Mouse (Mus musculus): ENCODE measurements around the gene Bglap. TPM values are rescaled to one million over a fixed set of nuclear protein-coding genes. Genes with fewer than 3 reads are reported as not detected.

The Bglap gene
- polyA plus RNA-seq, 1 experiment from 2014 or later: not detected

- peak within 1 kb of the TSS; percentile 94 for H3K27ac ChIP-seq
- under 1% methylated on average over 56 of the region's 66 CpGs for WGBS
- peak within 1 kb of the TSS; percentile 71 for H3K4me2 ChIP-seq
- 0 out of 2 replicates have a peak, but pooled peaks cover 2% of the 10 kb centered on the region for H3K36me3 ChIP-seq
- no peaks in the 10 kb centered on the region for H3K27me3 ChIP-seq
- H3K4me3 ChIP-seq: peak within 1 kb of the TSS; percentile 82
- peak within 1 kb of the TSS; percentile 98 for H3K9ac ChIP-seq
- H3K9me3 ChIP-seq: no peaks in the 10 kb centered on the region
- H3K4me1 ChIP-seq: peaks cover 23% of the 10 kb centered on the region
- peak; percentile 93 for ATAC-seq (ENCODE audit: borderline replicate concordance, extremely low read depth, low FRiP score, low TSS enrichment)
Observed at GRCm38 (mm10) chr3:88336058-88337013, 47.9 kb downstream of the Bglap start, which contains the start of the genes Tmem79 and Smg5. TSS of gene Tmem79 (minus strand) at chr3:88336148. TSS of gene Smg5 (plus strand) at chr3:88336260.

DNA sequence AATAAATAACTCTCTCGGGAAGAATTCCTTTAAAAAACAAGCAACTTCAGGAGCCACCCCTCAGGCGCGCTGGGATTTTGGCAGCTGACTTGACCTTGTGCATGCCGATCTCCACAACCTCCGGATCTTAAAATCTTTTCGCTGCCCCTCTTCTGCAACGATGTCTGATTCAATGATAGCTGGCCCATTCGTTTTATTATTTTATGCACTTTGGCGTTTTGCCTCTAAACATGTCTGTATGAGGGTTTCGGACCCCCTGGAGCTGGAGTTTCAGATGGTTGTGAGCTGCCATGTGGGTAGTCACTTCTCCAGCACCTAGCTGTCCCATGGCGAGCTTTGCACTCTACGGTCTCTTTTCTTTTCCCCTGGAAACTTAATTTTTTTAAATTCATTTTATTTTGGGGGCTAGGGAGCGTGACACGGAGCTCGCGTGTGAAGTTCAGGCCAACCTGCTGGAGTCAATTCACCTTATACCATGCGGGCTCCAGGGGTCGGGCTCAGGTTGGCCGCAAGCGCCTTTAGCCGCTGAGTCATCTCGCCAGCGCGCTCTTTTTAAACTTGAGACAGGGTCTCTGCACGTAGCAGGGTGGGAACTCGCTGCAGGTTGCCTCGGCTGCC, 48.7 kb downstream of the Bglap start:
- H3K4me2 ChIP-seq: peak overlapping the region; percentile 66
- H3K36me3 ChIP-seq: no peaks in the 10 kb centered on the region
- peak overlapping the region; percentile 94 for H3K27ac ChIP-seq
- no peaks in the 10 kb centered on the region for H3K27me3 ChIP-seq
- no peaks in the 10 kb centered on the region for H3K9me3 ChIP-seq
- H3K9ac ChIP-seq: peak overlapping the region; percentile 98
- peak overlapping the region; percentile 82 for H3K4me3 ChIP-seq
- ATAC-seq (ENCODE audit: borderline replicate concordance, extremely low read depth, low FRiP score, low TSS enrichment): peak; percentile 55
- WGBS: 1% methylated on average over 27 of the region's 27 CpGs
- peaks cover 23% of the 10 kb centered on the region for H3K4me1 ChIP-seq

DNA sequence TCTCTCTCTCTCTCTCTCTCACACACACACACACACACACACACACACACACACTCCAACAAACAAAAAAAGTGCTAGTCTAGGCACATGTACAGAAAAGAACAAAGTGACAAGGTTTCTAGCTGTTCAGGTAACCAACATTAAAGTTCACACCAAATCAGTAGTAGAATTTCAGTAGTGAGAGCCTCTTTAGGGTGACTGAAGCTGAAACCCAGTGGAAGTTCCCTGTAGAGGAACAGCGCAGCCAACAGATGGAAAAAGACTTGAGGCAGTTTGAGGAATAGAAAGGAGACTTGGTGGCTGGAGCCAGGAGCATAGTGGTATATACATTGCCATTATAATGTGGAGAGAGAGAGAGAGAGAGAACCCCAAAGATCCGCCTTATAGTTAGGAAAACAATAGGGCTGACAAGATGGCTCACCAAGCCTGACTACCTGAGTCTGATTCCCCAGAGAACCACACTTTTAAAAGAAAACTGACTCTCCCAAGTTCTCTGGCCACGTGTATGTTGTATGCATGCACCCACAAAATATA, 49.3 kb downstream of the Bglap start:
- Histone ChIP-seq H3K27me3 (no peaks in the 10 kb centered on the region), H3K27ac (peak overlapping the region; percentile 94), H3K9me3 (no peaks in the 10 kb centered on the region), H3K4me3 (peak overlapping the region; percentile 82), H3K4me1 (peaks cover 23% of the 10 kb centered on the region), H3K4me2 (peak overlapping the region; percentile 66), H3K36me3 (no peaks in the 10 kb centered on the region), H3K9ac (peak overlapping the region; percentile 98)
- 28% methylated on average over 3 of the region's 3 CpGs for WGBS
- no peak for ATAC-seq (ENCODE audit: borderline replicate concordance, extremely low read depth, low FRiP score, low TSS enrichment)

GRCm38 (mm10) chr3:88334029-88334658, 50.1 kb downstream of the Bglap start:
- WGBS: 37% methylated on average over 12 of the region's 12 CpGs
- Histone ChIP-seq H3K27ac (peak overlapping the region; percentile 94), H3K4me3 (peak overlapping the region; percentile 27), H3K27me3 (no peaks in the 10 kb centered on the region), H3K4me2 (peak overlapping the region; percentile 66), H3K4me1 (peaks cover 23% of the 10 kb centered on the region), H3K9me3 (no peaks in the 10 kb centered on the region), H3K9ac (peak overlapping the region; percentile 15; the same call in 1 of the 2 replicates), H3K36me3 (0 out of 2 replicates have a peak, but pooled peaks cover 6% of the 10 kb centered on the region)
- ATAC-seq (ENCODE audit: borderline replicate concordance, extremely low read depth, low FRiP score, low TSS enrichment): no peak

Other genes starting within 250 kb of the Bglap start
- 16.7 and 20.4 TPM in 2 replicates for gene Mef2d, start 242.1 kb downstream of the Bglap start, polyA plus RNA-seq (2015; fragmentation: Nextera tagmentation; extraction: Ambion mirVana)
- gene Rhbg, start 129.8 kb downstream of the Bglap start, polyA plus RNA-seq (2015; fragmentation: Nextera tagmentation; extraction: Ambion mirVana): 0.34 and 0.42 TPM in 2 replicates
- gene Gm38392, start 97.3 kb downstream of the Bglap start, polyA plus RNA-seq (2015; fragmentation: Nextera tagmentation; extraction: Ambion mirVana): 0.23 and 0.35 TPM in 2 replicates
- 10.0 and 12.2 TPM in 2 replicates for gene Tsacc, start 87.5 kb downstream of the Bglap start, polyA plus RNA-seq (2015; fragmentation: Nextera tagmentation; extraction: Ambion mirVana)
- gene Cct3, start 87.3 kb downstream of the Bglap start, polyA plus RNA-seq (2015; fragmentation: Nextera tagmentation; extraction: Ambion mirVana): 525 and 549 TPM in 2 replicates
- gene Glmp, start 59.4 kb downstream of the Bglap start, polyA plus RNA-seq (2015; fragmentation: Nextera tagmentation; extraction: Ambion mirVana): 192 and 203 TPM in 2 replicates
- gene Tmem79, start 48.3 kb downstream of the Bglap start, polyA plus RNA-seq (2015; fragmentation: Nextera tagmentation; extraction: Ambion mirVana): 7.5 and 9.5 TPM in 2 replicates
- gene Smg5, start 48.2 kb downstream of the Bglap start, polyA plus RNA-seq (2015; fragmentation: Nextera tagmentation; extraction: Ambion mirVana): 49.4 and 53.1 TPM in 2 replicates
- 9.5 and 10.1 TPM in 2 replicates for gene Paqr6, start 19.9 kb downstream of the Bglap start, polyA plus RNA-seq (2015; fragmentation: Nextera tagmentation; extraction: Ambion mirVana)
- gene Bglap3, start 11.7 kb downstream of the Bglap start, polyA plus RNA-seq (2015; fragmentation: Nextera tagmentation; extraction: Ambion mirVana): not detected in 2 replicates
- gene Bglap2, start 5.8 kb downstream of the Bglap start, polyA plus RNA-seq (2015; fragmentation: Nextera tagmentation; extraction: Ambion mirVana): not detected in 2 replicates
- 158 and 164 TPM in 2 replicates for gene Pmf1, start 25.9 kb upstream of the Bglap start, polyA plus RNA-seq (2015; fragmentation: Nextera tagmentation; extraction: Ambion mirVana)
- 13.9 and 14.8 TPM in 2 replicates for gene Slc25a44, start 40.7 kb upstream of the Bglap start, polyA plus RNA-seq (2015; fragmentation: Nextera tagmentation; extraction: Ambion mirVana)
- 4.5 and 5.3 TPM in 2 replicates for gene Sema4a, start 76.7 kb upstream of the Bglap start, polyA plus RNA-seq (2015; fragmentation: Nextera tagmentation; extraction: Ambion mirVana)
- 111 and 121 TPM in 2 replicates for gene Lmna, start 125.5 kb upstream of the Bglap start, polyA plus RNA-seq (2015; fragmentation: Nextera tagmentation; extraction: Ambion mirVana)
- gene Mex3a, start 147.9 kb upstream of the Bglap start, polyA plus RNA-seq (2015; fragmentation: Nextera tagmentation; extraction: Ambion mirVana): 15.8 and 16.8 TPM in 2 replicates
- 33.1 and 36.4 TPM in 2 replicates for gene Rab25, start 163.8 kb upstream of the Bglap start, polyA plus RNA-seq (2015; fragmentation: Nextera tagmentation; extraction: Ambion mirVana)
- gene Lamtor2, start 168.6 kb upstream of the Bglap start, polyA plus RNA-seq (2015; fragmentation: Nextera tagmentation; extraction: Ambion mirVana): 165 and 178 TPM in 2 replicates
- gene Ubqln4, start 169.3 kb upstream of the Bglap start, polyA plus RNA-seq (2015; fragmentation: Nextera tagmentation; extraction: Ambion mirVana): 46.4 and 49.4 TPM in 2 replicates
- gene Ssr2, start 191.4 kb upstream of the Bglap start, polyA plus RNA-seq (2015; fragmentation: Nextera tagmentation; extraction: Ambion mirVana): 290 and 301 TPM in 2 replicates
- gene Arhgef2, start 221.5 kb upstream of the Bglap start, polyA plus RNA-seq (2015; fragmentation: Nextera tagmentation; extraction: Ambion mirVana): 105 and 116 TPM in 2 replicates